Mouse (Mus musculus): ENCODE measurements at regions not wholly inside any gene's neighbourhood (a gene's known extent, or its start where the extent isn't known, plus 50 kb on each side); places are given as distances from the start of the nearest gene placed in this dataset.

DNA sequence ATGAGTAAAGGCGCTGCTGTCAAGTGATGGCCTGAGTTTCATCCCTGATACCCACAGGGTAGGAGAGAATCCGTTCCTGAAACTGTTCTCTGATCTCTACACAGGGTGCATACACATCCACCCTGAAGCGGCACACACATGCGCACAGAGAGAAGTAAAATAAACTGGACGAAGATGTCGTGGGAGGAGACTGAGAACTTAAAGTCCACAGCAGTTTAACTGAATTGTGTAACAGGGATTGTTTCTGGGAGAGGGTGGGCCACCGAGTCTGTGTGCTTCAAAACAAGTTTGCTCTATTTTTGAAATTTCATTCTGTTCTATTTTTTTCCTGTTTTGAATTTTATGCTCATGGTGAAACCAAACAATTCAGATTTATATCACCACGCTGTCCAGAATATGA is 63.0 kb upstream of the Paqr3 start:
- WGBS (ENCODE audit: insufficient replicate concordance) = 72% methylated on average over 8 of the region's 8 CpGs
- TF ChIP-seq CTCF (IDR thresholded peaks at IDR 0.05; ENCODE audit: low read depth) = no peak
- no peak for TF ChIP-seq EP300 (IDR thresholded peaks at IDR 0.05; ENCODE audit: low read depth)
- H3K27me3 ChIP-seq (ENCODE audit: control insufficient read depth, insufficient read depth, low read length) = no peaks in the 10 kb centered on the region
- no peaks in the 10 kb centered on the region for H3K36me3 ChIP-seq (replicated peaks; ENCODE audit: control insufficient read depth, insufficient read depth, low read depth)
- H3K4me3 ChIP-seq (ENCODE audit: insufficient read depth in 1 of 2, low read depth in 2 of 2, low read length in 2 of 2) = no peak overlapping the region
- DNase-seq (ENCODE audit: low read depth in 3 of 3, low spot score in 3 of 3) = no peak
- H3K9me3 ChIP-seq (ENCODE audit: control insufficient read depth, low read length) = no peaks in the 10 kb centered on the region
- no peaks in the 10 kb centered on the region for H3K4me1 ChIP-seq (replicated peaks; ENCODE audit: control insufficient read depth in 2 of 2, insufficient read depth in 2 of 2, low read length in 1 of 2)
- ATAC-seq (ENCODE audit: insufficient read depth) = no peak
- H3K4me2 ChIP-seq (ENCODE audit: low read depth) = no peak overlapping the region
- H3K9ac ChIP-seq (replicated peaks) = no peak overlapping the region
- no peak overlapping the region for H3K27ac ChIP-seq

GRCm38 (mm10) chr5:97167401-97168249 is 56.2 kb upstream of the Paqr3 start:
- no peak for DNase-seq (ENCODE audit: low read depth in 3 of 3, low spot score in 3 of 3)
- H3K9me3 ChIP-seq (ENCODE audit: control insufficient read depth, low read length) = no peaks in the 10 kb centered on the region
- peaks cover 7 to 11% of the 10 kb centered on the region in 2 experiments; a peak in 3 of 4 replicates for H3K4me1 ChIP-seq (replicated peaks; ENCODE audit: control insufficient read depth in 2 of 2, insufficient read depth in 2 of 2, low read length in 1 of 2)
- TF ChIP-seq EP300 (IDR thresholded peaks at IDR 0.05; ENCODE audit: low read depth) = no peak
- no peak for TF ChIP-seq CTCF (IDR thresholded peaks at IDR 0.05; ENCODE audit: low read depth)
- H3K4me3 ChIP-seq (ENCODE audit: insufficient read depth in 1 of 2, low read depth in 2 of 2, low read length in 2 of 2) = no peak overlapping the region
- no peak overlapping the region for H3K4me2 ChIP-seq (ENCODE audit: low read depth)
- no peak for ATAC-seq (ENCODE audit: insufficient read depth)
- no peaks in the 10 kb centered on the region for H3K27me3 ChIP-seq (ENCODE audit: control insufficient read depth, insufficient read depth, low read length)
- no peak overlapping the region for H3K9ac ChIP-seq (replicated peaks)
- H3K36me3 ChIP-seq (replicated peaks; ENCODE audit: control insufficient read depth, insufficient read depth, low read depth) = no peaks in the 10 kb centered on the region
- no peak overlapping the region for H3K27ac ChIP-seq
- WGBS (ENCODE audit: insufficient replicate concordance) = 64% methylated on average over 18 of the region's 18 CpGs

- Histone ChIP-seq H3K27ac (no peak overlapping the region), H3K4me1 (replicated peaks; ENCODE audit: control insufficient read depth in 2 of 2, insufficient read depth in 2 of 2, low read length in 1 of 2) (peaks cover 7 to 11% of the 10 kb centered on the region in 2 experiments; a peak in 3 of 4 replicates), H3K9me3 (ENCODE audit: control insufficient read depth, low read length) (no peaks in the 10 kb centered on the region), H3K36me3 (replicated peaks; ENCODE audit: control insufficient read depth, insufficient read depth, low read depth) (no peaks in the 10 kb centered on the region), H3K9ac (replicated peaks) (no peak overlapping the region), H3K4me2 (ENCODE audit: low read depth) (no peak overlapping the region), H3K4me3 (ENCODE audit: insufficient read depth in 1 of 2, low read depth in 2 of 2, low read length in 2 of 2) (no peak overlapping the region), H3K27me3 (ENCODE audit: control insufficient read depth, insufficient read depth, low read length) (no peaks in the 10 kb centered on the region)
- 59% methylated on average over 4 of the region's 4 CpGs for WGBS (ENCODE audit: insufficient replicate concordance)
- TF ChIP-seq CTCF (IDR thresholded peaks at IDR 0.05; ENCODE audit: low read depth) (no peak), EP300 (IDR thresholded peaks at IDR 0.05; ENCODE audit: low read depth) (no peak; the same call in 1 of the 2 replicates)
- ATAC-seq (ENCODE audit: insufficient read depth) (peak; percentile 66; the same call in 1 of the 2 replicates), DNase-seq (ENCODE audit: low read depth in 3 of 3, low spot score in 3 of 3) (peak in 1 of 3 experiments; percentile 3)
Measured at GRCm38 (mm10) chr5:97166128-97166883, 54.9 kb upstream of the Paqr3 start.
